Mouse (Mus musculus): ENCODE measurements at regions not wholly inside any gene's neighbourhood (a gene's known extent, or its start where the extent isn't known, plus 50 kb on each side); places are given as distances from the start of the nearest gene placed in this dataset.

GRCm38 (mm10) chr8:90499315-90499714 is 151.2 kb upstream of the Tox3 start:
- no peak for DNase-seq

- peak in 1 of 2 experiments; percentile 5 for DNase-seq
Observed at GRCm38 (mm10) chr8:90496658-90497163, 148.6 kb upstream of the Tox3 start.

GRCm38 (mm10) chr8:90495943-90496371 is 147.8 kb upstream of the Tox3 start:
- DNase-seq: no peak

GRCm38 (mm10) chr8:90492521-90493225 is 144.5 kb upstream of the Tox3 start:
- no peak for DNase-seq

GRCm38 (mm10) chr8:90491691-90492090 is 143.5 kb upstream of the Tox3 start:
- DNase-seq: no peak

GRCm38 (mm10) chr8:90490734-90491441 is 142.7 kb upstream of the Tox3 start:
- DNase-seq: no peak

- DNase-seq: no peak
Observed at GRCm38 (mm10) chr8:90486556-90486955, 138.4 kb upstream of the Tox3 start.

- no peak for DNase-seq
Observed at GRCm38 (mm10) chr8:90478149-90478548, 130.0 kb upstream of the Tox3 start.

GRCm38 (mm10) chr8:90474066-90474465 is 125.9 kb upstream of the Tox3 start:
- DNase-seq: no peak

- DNase-seq: no peak
Observed at GRCm38 (mm10) chr8:90470826-90471225, 122.7 kb upstream of the Tox3 start.

GRCm38 (mm10) chr8:90463708-90464107 is 115.6 kb upstream of the Tox3 start:
- DNase-seq: no peak

- DNase-seq: no peak
Observed at GRCm38 (mm10) chr8:90455321-90455720, 107.2 kb upstream of the Tox3 start.

- no peak for DNase-seq
Observed at GRCm38 (mm10) chr8:90454130-90454529, 106.0 kb upstream of the Tox3 start.

GRCm38 (mm10) chr8:90441058-90441851 is 93.1 kb upstream of the Tox3 start:
- DNase-seq: no peak

GRCm38 (mm10) chr8:90414021-90414420 is 65.9 kb upstream of the Tox3 start:
- peak; percentile 54 to 57 for DNase-seq
